7 mouse cellular contexts compared by ENCODE assay signal in genomic region chrX:135008021-135008420, GRCm38 (mm10). TPM values are rescaled to one million over a fixed set of nuclear protein-coding genes. Genes with fewer than 3 reads are reported as not detected.
DNase-seq lines count a peak whose midpoint lies in the region; ATAC-seq and TF ChIP-seq lines count a peak whose summit lies in the region.

No protein-coding gene starts in this region.

- H3K27ac ChIP-seq in embryonic fibroblast, embryonic 13.5 days (ENCODE audit: insufficient read depth, low read length) = no peak overlapping the region; the same call in 1 of the 2 replicates
- H3K27ac ChIP-seq in kidney, postnatal 0 days = no peak overlapping the region
- no peak overlapping the region for H3K27ac ChIP-seq in midbrain, embryonic 16.5 days (ENCODE audit: low read length)

- 42% methylated on average over 5 of the region's 5 CpGs for WGBS in kidney, postnatal 0 days
- 16% methylated on average over 5 of the region's 5 CpGs for WGBS in midbrain, embryonic 16.5 days

- H3K9ac ChIP-seq in kidney, postnatal 0 days (ENCODE audit: low read depth, low read length) = no peak overlapping the region
- H3K9ac ChIP-seq in midbrain, embryonic 16.5 days (ENCODE audit: low read depth, low read length) = peak overlapping the region; percentile 81

- TF ChIP-seq CTCF in embryonic fibroblast, embryonic 13.5 days (IDR thresholded peaks at IDR 0.05; ENCODE audit: borderline replicate concordance, insufficient read depth, low read length) = no peak
- no peak for TF ChIP-seq CTCF in kidney, postnatal 0 days (IDR thresholded peaks at IDR 0.05; ENCODE audit: low read depth)

- H3K27me3 ChIP-seq in kidney, postnatal 0 days (ENCODE audit: insufficient read depth, low read length) = no peaks in the 10 kb centered on the region
- H3K27me3 ChIP-seq in midbrain, embryonic 16.5 days (ENCODE audit: control insufficient read depth, insufficient read depth, low read depth, low read length) = no peaks in the 10 kb centered on the region

- no peaks in the 10 kb centered on the region for H3K36me3 ChIP-seq in kidney, postnatal 0 days (ENCODE audit: insufficient read depth, low read length)
- H3K36me3 ChIP-seq in midbrain, embryonic 16.5 days (ENCODE audit: control insufficient read depth, insufficient read depth, low read length) = no peaks in the 10 kb centered on the region

- TF ChIP-seq POLR2A in embryonic fibroblast, embryonic 13.5 days (IDR thresholded peaks at IDR 0.05; ENCODE audit: low read depth, low read length) = peak; percentile 21; the same call in 1 of the 2 replicates

- H3K4me3 ChIP-seq in embryonic fibroblast, embryonic 13.5 days (ENCODE audit: insufficient read depth, low read length) = peak overlapping the region; percentile 27
- H3K4me3 ChIP-seq in kidney, postnatal 0 days (replicated peaks; ENCODE audit: low read depth, low read length) = peak overlapping the region; percentile 65
- H3K4me3 ChIP-seq in midbrain, embryonic 16.5 days (ENCODE audit: low read depth, low read length) = peak overlapping the region; percentile 55

- H3K4me1 ChIP-seq in embryonic fibroblast, embryonic 13.5 days (ENCODE audit: control insufficient read depth, insufficient read depth, low read length) = no peaks in the 10 kb centered on the region
- H3K4me1 ChIP-seq in kidney, postnatal 0 days (replicated peaks; ENCODE audit: insufficient read depth, low read length) = no peaks in the 10 kb centered on the region
- H3K4me1 ChIP-seq in midbrain, embryonic 16.5 days (ENCODE audit: control insufficient read depth, insufficient read depth, low read length) = no peaks in the 10 kb centered on the region

- H3K9me3 ChIP-seq in kidney, postnatal 0 days (replicated peaks; ENCODE audit: low read length) = no peaks in the 10 kb centered on the region
- no peaks in the 10 kb centered on the region for H3K9me3 ChIP-seq in midbrain, embryonic 16.5 days (replicated peaks; ENCODE audit: control insufficient read depth, low read length, poor library complexity, severe bottlenecking)

- H3K4me2 ChIP-seq in kidney, postnatal 0 days (ENCODE audit: low read length) = peak overlapping the region; percentile 46
- H3K4me2 ChIP-seq in midbrain, embryonic 16.5 days (ENCODE audit: low read length) = peak overlapping the region; percentile 42

- DNase-seq in thymus, postnatal 14 days = peak; percentile 4
- DNase-seq in thymus, postnatal 25 days = no peak
- peak; percentile 3 for DNase-seq in kidney, postnatal 0 days (ENCODE audit: low spot score)
- DNase-seq in ovary, adult 18-20 months (ENCODE audit: low spot score) = no peak
- no peak for DNase-seq in left cerebral cortex, adult 18-20 months (ENCODE audit: low spot score in 2 of 2)

- ATAC-seq in kidney, postnatal 0 days (replicated peaks; ENCODE audit: low FRiP score, low read depth) = no peak
- no peak for ATAC-seq in midbrain, embryonic 16.5 days

RNA-seq across cellular contexts. Expression of gene Zmat1, which starts 1.0 kb away (rescaled TPM):
- polyA plus RNA-seq in embryonic fibroblast, embryonic 13.5 days (2011; ENCODE audit: insufficient read length, low read depth, missing spikeins) = 4.8 and 6.6 TPM in 2 replicates
- polyA plus RNA-seq in kidney, postnatal 0 days (2015; fragmentation: Nextera tagmentation; extraction: Ambion mirVana) = 4.6 and 5.4 TPM in 2 replicates
- polyA plus RNA-seq in midbrain, embryonic 16.5 days (2015; fragmentation: Nextera tagmentation; extraction: Ambion mirVana) = 12.3 and 13.0 TPM in 2 replicates
- 10 to 100 TPM; 10.3 to 12.5 TPM for total RNA-seq in left cerebral cortex, adult 18-20 months (2021)

RNA-seq across cellular contexts. Expression of gene Nxf2, which starts 43.5 kb away (rescaled TPM):
- 0.77 and 0.93 TPM in 2 replicates for polyA plus RNA-seq in embryonic fibroblast, embryonic 13.5 days (2011; ENCODE audit: insufficient read length, low read depth, missing spikeins)
- 0.25 and 0.33 TPM in 2 replicates for polyA plus RNA-seq in kidney, postnatal 0 days (2015; fragmentation: Nextera tagmentation; extraction: Ambion mirVana)
- polyA plus RNA-seq in midbrain, embryonic 16.5 days (2015; fragmentation: Nextera tagmentation; extraction: Ambion mirVana) = 0.28 and 0.44 TPM in 2 replicates
- not detected for total RNA-seq in left cerebral cortex, adult 18-20 months (2021)

Comparison
In these comparisons a context has a peak if more than half of its experiments do, and no peak if none do; other contexts are left out.
1. DNase-seq: peak in thymus, postnatal 14 days (single experiment) and kidney, postnatal 0 days (single experiment); none in thymus, postnatal 25 days (single experiment), ovary, adult 18-20 months (single experiment) and left cerebral cortex, adult 18-20 months (0 of 2).
2. Peak in every context shown above with its lines, with median percentiles within 50 percentile points of each other: H3K4me3 ChIP-seq.